Mouse (Mus musculus): ENCODE measurements at regions not wholly inside any gene's neighbourhood (a gene's known extent, or its start where the extent isn't known, plus 50 kb on each side); places are given as distances from the start of the nearest gene placed in this dataset.

GRCm38 (mm10) chr11:64924989-64925388, 53.8 kb upstream of the Elac2 start:
- no peak for DNase-seq (ENCODE audit: low spot score)

- no peak for DNase-seq (ENCODE audit: low spot score)
Measured at GRCm38 (mm10) chr11:64925970-64926369, 52.9 kb upstream of the Elac2 start.
